Mouse (Mus musculus) bone marrow, adult 2 months (tissue): ENCODE results near the gene Btbd6. TPM values are rescaled to one million over a fixed set of nuclear protein-coding genes. Genes with fewer than 3 reads are reported as not detected.

Experiments used
- H3K27ac ChIP-seq: fragments of 200-500 bp; 2 replicates; pipeline ENCODE4 v1.5.1; 2012; ENCODE audit warnings: low read depth, mild to moderate bottlenecking, control low read depth, inconsistent platforms, low read length; ENCODE audit not compliant: control insufficient read depth, poor library complexity, insufficient read depth
- H3K4me1 ChIP-seq: fragments of 200-500 bp; 2 replicates; pipeline ENCODE4 v1.6.1; 2011; ENCODE audit warnings: low read length; ENCODE audit not compliant: control insufficient read depth, insufficient read depth
- H3K4me3 ChIP-seq: fragments of 200-500 bp; replicated peaks from 2 replicates; pipeline ENCODE3; 2011; ENCODE audit warnings: mild to moderate bottlenecking, low read depth, low read length, control low read depth; ENCODE audit not compliant: control insufficient read depth
- CTCF ChIP-seq: fragments of 200-500 bp; IDR thresholded peaks from 2 replicates; pipeline ENCODE4 v1.5.1; 2011; ENCODE audit warnings: low read length, control low read depth; ENCODE audit not compliant: control insufficient read depth, insufficient read depth
- POLR2A ChIP-seq: fragments of 200-500 bp; IDR thresholded peaks from 2 replicates; pipeline ENCODE4 v1.6.1; 2011; ENCODE audit warnings: low read depth, mild to moderate bottlenecking, control low read depth, low read length, borderline replicate concordance; ENCODE audit not compliant: control insufficient read depth
- WGBS: fragments of 180-500 bp; shearing (Covaris S2); methylation state at CpG from one replicate; pipeline ENCODE4 v1.1.7; 2018; 5-methylcytosine and 5-hydroxymethylcytosine counted together
- polyA plus RNA-seq: library from polyadenylated mRNA; stranded (reverse); fragments of >200 nt; gene quantifications from 2 replicates; pipeline ENCODE4 v1.2.4, GENCODE M21; 2011; ENCODE audit warnings: low replicate concordance; ENCODE audit not compliant: missing spikeins, insufficient read depth, insufficient read length

The Btbd6 gene
- polyA plus RNA-seq, 1 experiment = 6.3 TPM

DNA sequence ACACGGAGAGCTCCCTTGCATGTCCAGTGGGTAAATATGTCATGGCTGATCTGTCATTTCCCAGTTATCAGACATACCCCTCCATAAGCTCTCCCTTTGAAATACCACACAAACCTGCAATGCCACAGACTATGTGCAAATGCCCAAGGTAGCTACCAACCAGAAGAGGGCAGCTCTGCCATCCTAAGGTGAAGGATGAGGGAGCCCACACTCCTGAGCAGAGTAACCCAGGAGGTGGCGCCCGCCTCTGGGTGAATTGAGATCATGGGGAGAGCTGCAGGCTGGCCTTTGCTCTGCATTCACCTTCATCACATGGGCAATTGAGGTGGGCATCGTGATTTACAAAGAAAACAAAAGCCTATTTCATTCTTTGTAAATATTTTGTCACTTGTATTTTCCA is 28.7 kb downstream of the Btbd6 start:
- no peak overlapping the region for H3K4me3 ChIP-seq
- no peaks in the 10 kb centered on the region for H3K4me1 ChIP-seq
- H3K27ac ChIP-seq = no peak overlapping the region
- WGBS = 13% methylated on average over 4 of the region's 4 CpGs
- TF ChIP-seq POLR2A (no peak), CTCF (peak; percentile 82)

DNA sequence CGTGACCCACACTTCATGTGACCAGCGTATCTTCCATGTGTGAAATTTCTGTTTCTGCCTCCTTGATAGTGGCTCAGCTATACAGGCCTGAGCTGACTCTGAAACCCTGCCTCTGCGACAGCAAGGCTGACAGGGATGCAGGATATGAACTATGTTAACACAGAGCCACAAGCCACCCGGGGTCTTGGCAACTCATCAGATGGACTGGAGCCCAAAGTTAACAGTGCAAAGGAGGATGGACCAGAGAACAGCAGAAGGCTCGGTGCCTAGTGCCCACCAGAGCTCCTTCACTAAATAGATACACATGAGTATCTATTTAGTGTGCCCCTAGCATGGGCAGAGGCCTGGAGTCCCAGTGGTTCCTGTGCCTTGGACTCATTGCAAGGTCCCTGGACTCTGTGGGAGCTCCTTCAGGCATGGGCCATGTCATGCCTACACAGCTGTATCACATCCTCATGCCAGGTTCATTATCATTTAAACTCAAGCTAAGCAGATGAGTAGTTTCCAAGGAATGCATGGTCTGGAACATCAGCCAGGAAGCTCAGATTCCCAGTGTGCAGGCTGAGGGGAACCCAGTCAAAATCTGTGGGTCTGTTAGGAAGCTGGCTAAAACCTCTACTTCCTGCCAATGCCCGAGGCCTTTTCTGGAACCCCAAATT is 35.5 kb downstream of the Btbd6 start:
- WGBS = 48% methylated on average over 6 of the region's 6 CpGs

DNA sequence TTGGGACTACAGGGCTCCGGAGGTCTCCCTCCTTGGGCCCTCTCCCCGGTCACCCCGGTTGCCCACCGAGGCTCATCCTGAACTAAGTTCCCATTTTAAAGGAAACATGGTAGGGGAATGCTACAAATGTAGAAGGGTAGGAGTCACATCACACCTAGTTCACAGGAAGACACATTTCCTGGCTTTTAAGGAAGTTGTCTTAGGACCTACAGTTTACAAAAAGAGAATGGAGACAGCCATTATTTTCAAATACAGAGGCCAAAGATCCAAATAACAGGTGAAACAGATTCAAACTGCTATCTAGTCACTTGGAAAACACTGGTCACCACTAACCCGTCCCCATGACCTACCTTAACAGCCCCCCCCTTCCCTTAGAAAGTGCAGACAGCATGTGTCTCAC is 36.2 kb downstream of the Btbd6 start:
- Histone ChIP-seq H3K4me1 (peaks cover 12% of the 10 kb centered on the region; the same call in 1 of the 2 replicates), H3K4me3 (no peak overlapping the region), H3K27ac (0 out of 2 replicates have a peak overlapping the region, but pooled peaks have one; percentile 17)
- WGBS = 23% methylated on average over 5 of the region's 5 CpGs
- no peak for TF ChIP-seq CTCF
- TF ChIP-seq POLR2A = no peak

More for the DNA sequence above, 35.5 kb downstream of the Btbd6 start:
- H3K4me1 ChIP-seq = peaks cover 10% of the 10 kb centered on the region; the same call in 1 of the 2 replicates
- no peak for TF ChIP-seq CTCF
- TF ChIP-seq POLR2A = no peak
- H3K27ac ChIP-seq = no peak overlapping the region
- no peak overlapping the region for H3K4me3 ChIP-seq

DNA sequence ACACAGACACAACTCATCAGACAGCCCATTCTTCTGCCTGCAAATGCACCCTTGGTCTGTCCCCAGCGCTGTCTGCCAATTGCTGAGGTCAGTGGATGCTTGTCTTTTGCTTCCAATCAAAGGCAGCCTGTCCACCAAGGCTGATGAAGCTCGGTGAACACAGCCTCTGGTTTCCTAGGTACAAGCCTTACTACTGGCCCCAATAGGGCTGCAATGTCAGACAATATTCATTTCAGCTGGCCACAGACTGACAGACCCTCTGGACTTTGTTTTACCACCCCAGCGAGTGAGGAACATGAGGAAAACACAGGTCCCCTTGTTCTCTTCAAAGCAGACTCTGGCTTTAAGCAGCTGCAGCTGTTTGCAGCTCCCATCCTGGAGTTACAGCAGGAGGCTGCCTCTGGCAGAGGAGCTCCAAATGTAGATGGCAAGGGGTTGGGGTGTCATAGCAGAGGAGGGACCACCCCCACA is 36.8 kb downstream of the Btbd6 start:
- Histone ChIP-seq H3K27ac (no peak overlapping the region), H3K4me3 (no peak overlapping the region)
- WGBS = 74% methylated on average over 3 of the region's 3 CpGs

DNA sequence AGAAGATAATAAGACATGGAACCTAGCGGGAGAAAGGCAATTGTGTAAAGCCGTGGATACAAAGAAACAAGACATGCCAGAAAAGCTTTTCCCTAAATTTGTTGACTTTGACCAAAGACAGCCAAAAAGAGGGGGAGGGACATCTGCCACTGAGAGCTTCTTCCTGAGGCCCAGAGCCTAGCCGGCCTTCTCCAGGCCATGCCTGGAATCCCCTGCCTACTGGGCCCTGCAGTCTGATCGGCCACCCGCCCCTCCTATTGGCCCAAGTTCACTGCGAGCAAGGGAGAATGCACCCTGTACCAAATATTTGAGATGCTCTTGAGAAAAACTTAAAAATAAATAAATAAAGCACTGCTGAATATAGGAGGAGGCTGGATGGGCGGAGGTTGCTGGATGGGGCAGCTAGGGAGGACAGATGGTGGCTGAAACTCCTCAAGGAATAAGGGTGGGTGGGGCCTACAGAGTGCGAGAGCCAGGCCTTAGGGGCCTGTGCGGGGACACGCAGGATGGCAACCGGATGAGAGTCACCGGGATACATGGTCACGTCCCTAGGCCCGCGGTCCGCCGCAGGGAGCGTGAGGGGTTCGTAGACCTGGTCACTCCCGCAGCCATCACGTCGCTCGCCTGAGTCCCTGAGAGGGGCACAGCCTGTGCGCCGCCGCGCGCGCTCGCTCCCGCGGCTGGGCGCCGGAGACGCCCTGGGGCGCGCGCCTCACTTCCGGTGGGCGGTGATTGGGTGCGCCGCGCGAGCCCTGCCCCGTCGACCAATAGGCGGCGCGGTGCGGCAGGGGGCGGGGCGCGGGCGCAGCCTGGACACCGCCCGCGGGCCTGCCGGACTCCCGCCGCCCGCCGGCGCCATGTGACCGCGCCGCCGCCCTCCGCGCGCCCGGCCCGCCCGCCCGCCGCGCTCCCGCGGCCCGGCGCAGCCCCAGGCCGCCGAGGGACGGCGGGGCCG is 37.6 kb downstream of the Btbd6 start, which contains the start of gene Pacs2:
TSS of gene Pacs2 (plus strand) at position 905 of the 955 bp plus-strand sequence.
- peak within 1 kb of the TSS; percentile 98 for H3K4me3 ChIP-seq
- WGBS = 9% methylated on average over 85 of the region's 85 CpGs
- TF ChIP-seq CTCF (no peak), POLR2A (peak; percentile 96; the same call in 1 of the 2 replicates)
- H3K4me1 ChIP-seq = peaks cover 12% of the 10 kb centered on the region; the same call in 1 of the 2 replicates
- peak within 1 kb of the TSS; percentile 89 for H3K27ac ChIP-seq

More for the DNA sequence above, 36.8 kb downstream of the Btbd6 start:
- peaks cover 12% of the 10 kb centered on the region; the same call in 1 of the 2 replicates for H3K4me1 ChIP-seq
- no peak for TF ChIP-seq CTCF
- no peak for TF ChIP-seq POLR2A

DNA sequence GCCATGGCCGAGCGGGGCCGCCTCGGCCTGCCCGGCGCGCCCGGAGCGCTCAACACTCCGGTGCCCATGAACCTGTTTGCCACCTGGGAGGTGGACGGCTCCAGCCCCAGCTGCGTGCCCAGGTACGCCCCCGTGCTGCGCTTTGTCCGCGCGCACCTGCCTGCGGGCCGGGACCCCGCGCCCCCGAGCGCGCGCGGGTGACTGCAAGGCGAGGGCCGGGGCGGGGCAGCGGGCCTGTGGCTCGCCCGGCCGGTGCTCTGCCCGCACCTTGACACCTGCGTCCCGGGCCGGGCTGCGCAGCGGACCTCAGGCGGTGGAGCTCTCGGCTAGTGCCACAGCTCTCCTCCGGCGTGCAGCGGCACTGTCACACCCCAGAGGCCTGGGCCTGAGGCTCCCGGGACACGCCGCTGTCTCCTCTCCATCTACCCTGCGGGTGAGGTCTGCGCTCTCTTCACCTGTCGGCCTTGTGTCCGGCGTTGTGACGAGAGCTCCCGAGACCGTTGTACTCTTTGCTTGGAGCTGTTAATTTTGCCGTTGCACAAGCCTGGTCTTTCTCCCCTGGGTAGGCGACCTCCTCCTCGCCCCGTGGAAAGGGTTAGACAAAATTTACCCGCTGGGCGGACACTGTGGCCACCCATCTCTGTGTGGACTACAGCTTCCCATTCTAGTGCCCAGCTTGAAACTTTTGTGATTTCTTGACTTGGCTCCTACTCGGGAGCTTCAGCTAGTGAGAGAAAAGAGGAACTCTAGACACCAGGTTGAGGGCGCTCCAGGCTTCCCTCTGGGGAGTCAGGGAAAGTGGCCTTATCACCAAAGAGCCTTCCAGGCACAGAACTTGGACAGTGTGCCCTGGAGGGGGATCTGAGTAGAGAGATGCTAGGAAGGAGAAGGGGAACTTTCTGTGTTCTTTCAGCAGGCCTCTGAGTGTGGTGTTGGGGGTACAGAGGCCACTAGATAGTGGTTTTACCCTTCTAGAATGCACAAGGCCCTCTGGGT is 38.6 kb downstream of the Btbd6 start:
- Histone ChIP-seq H3K4me1 (peaks cover 12% of the 10 kb centered on the region; the same call in 1 of the 2 replicates), H3K27ac (peak overlapping the region; percentile 89), H3K4me3 (peak overlapping the region; percentile 91)
- TF ChIP-seq POLR2A (0 out of 2 replicates have a peak, but pooled peaks have one; percentile 19), CTCF (no peak)
- WGBS = 2% methylated on average over 64 of the region's 64 CpGs

DNA sequence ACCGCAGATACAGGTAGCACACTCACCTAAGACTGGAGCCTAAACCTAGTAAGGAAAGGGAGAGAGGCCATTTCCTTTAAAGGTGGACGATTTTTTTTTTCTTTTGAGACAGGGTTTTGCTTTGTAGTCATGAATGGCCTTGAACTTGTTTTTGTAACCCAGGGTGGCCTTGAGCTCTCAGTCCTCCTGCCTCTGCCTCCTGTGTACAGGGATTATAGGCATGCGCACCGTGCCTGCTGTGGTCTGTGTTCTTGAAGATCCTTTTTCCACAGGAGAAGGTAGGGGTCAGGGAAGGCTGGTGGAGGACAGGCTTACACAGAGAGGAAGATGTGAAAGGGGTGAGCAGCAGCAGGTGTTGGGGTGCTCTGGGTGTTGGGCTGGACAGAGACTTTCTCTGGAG is 39.7 kb downstream of the Btbd6 start:
- WGBS = 75% methylated on average over 4 of the region's 4 CpGs
- Histone ChIP-seq H3K4me1 (peaks cover 12% of the 10 kb centered on the region; the same call in 1 of the 2 replicates), H3K27ac (no peak overlapping the region), H3K4me3 (no peak overlapping the region)
- TF ChIP-seq CTCF = no peak
- no peak for TF ChIP-seq POLR2A
